Mouse (Mus musculus): Measurements from ENCODE around the gene Dnajc1.
A peak's percentile ranks its signal among the peaks of the same experiment; 100 is the strongest.

Dnajc1 gene

DNA sequence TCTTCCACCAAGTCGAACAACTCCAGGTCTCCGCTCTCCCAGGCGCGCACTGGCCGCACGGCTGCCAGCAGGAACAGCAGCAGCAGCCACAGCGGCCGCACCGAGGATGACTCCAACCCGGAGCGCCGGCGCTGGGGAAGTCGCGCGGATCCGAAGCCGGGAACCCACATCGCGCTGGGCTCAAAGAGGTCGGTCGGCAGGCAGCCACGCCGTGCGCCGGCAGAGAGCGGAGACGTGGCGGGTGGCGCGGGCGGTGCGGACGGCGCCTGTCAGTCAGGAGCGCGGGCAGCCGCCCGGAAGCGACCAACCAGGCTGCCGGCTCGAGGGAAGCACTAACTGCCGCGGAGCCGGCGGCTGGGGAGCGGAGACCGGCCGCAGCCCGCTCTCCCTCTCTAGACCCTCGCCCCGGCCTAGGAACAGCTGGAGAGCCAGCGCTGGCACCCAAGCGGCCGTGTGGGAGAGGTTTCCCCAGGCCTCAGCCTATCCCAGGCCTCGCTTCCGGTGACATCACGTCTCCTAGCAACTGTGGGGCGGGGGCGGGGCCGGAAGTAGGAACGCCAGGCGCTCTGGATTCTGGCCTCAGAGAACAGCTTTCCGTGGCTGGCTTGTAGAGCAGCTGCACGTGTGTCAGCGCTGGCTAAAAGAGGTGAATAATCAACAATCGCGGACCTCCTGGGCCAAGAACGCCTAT is at the start of gene Dnajc1:
Gene Dnajc1 (minus strand): TSS at position 500 of the 691 bp plus-strand sequence.
- peak; percentile 96 to 97 for DNase-seq

DNA sequence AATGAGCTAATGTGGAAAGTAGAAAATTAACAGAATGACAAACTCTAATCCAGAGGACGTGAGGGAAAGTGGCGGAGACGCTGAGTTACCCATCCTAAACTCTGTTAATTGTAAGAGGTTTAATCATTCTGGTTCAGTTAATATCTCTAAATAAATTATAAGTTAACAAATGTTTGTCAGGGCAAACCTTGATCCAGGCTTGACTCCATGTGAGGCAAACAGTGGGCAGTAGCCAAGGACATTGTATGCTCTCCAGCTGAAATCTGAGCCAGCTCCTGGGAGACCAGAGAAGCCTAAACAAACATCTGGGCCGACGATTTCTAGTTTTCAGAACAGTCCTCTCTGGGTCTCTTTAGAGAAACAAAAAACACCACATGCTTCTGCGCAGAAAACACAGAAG is 49.2 kb upstream of the Dnajc1 start:
- DNase-seq, result no peak

DNA sequence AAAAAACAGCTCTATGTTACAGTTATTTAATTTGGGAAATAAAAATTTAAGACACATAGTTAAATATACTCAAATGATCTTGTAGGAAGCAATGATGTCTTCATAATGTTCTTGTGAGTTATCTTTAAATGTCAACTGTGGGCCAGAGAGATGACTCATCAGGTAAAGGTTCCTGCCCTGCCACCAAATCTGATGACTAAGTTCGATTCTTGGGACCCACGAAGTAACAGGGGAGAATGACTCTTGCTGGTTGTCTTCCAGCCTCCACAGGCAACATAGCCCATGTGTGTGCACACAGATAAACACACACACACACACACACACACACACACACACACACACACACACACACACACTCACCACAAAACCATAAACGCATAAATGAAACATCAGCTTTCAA is 22.6 kb upstream of the Dnajc1 start:
- no peak for DNase-seq

DNA sequence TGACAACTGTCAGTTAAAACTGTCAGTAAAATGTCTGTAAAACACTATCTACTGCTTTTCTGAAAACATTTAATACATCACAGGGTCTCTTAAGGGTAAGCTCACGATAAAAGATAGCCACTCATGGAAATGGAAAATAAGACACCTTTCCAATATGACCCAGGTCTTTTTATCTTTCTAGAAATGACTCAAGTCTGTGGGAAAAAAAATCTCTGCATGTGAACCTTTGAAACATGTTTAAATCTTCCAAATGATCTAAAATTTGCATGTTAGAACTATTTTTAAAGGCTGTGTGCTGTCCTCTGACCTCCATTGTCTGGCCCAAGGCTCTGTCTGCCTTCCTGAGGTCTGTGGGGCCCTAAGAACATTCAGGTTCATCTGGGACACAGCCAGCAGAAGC is 11.0 kb upstream of the Dnajc1 start:
- DNase-seq, result no peak

DNA sequence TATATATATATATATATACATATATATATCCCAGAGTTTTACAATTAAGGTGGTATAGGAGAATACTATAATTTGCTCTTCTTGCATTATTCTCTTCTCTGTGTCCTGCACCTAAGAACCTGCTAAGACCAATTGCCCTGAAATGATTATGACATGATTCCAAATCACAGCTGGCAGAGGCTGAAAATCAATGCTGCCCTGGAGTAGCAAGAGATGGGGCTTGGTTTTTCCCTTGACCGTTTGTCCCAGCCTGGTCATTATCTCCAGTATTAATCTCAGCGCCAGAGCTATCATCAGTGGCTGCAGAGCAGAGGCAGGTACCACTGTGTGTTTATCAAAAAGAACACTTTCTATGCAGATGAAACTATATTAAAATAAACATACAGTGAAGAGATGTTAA is 9.1 kb upstream of the Dnajc1 start:
- no peak for DNase-seq

DNA sequence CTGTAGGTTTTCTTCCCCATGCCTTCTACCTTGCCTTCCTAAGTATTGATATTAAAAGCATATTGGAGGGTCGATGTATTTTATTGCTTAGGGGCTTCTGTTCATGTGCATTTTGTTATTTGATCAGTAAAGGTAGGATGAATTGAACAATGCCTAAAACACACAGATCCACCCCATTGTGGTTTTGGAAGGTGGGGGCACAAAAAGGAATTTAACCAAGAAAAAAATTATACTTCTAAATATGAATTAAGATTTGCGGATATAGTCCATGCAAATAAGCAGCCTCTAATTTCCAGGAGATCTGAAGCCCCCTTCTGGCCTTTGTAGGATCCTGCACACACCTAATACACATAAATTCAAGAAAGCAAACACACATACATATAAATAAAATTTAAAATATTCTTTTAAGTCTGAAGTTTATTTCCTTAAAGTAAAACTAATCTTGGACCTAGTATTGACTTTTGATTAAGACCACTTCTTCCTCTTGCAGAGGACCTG is 441 bp upstream of the Dnajc1 start:
- peak in 1 of 2 experiments; percentile 13 for DNase-seq

DNA sequence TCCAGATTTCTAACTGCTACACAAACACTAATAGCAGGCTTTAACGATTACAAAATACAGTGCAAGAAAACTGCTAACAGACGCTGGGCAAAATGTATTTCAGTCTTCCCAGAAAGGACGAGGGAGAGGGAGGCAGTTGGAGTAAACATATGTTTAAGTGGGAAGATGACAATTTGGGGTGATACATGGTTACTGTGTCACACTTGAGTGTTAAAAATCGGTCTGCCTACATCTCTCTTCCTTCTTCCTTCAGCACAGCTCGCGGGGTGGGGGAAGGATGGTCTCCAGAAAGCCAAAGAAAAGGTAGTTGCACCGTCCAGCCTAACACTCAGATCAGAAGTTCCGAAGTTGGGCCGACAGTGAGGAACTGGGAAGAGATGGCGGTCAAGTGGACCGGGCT is 769 bp downstream of the Dnajc1 start:
- DNase-seq, result no peak

DNA sequence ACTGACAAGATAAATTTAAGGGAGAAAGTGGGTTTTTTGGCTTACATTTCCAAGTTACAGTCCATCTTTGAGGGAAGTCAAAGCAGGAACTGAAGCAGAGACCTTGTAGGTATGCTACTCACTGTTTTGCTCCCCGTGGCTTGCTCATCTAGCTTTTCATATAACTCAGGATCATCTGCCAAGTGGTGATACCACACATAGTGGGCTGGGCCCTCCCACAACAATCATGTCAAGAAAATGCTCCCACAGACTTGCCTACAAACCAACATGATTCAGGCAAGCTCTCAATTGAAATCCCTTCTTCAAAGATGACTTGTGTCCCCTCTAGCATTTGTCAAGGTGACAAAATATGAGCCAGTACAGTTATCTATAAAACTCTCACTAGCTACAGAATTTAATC is 3.0 kb downstream of the Dnajc1 start:
- no peak for DNase-seq

DNA sequence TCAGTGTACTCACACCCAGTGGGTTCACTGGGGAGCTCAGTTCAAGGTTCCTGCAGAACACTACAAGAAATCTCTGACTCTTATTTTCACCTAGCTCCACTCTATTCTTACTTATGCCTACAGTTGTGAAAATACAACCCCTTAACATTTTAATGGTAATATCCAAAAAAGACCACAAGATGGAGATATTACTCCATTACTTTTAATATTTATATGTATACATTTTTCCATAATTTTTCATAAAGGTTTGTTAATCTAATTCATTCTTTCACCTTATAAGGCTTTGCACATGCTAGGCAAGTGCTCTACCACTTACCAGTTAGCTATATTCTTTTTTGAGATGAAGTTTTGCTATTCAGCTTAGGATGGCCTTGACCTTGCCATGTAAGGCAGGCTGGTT is 11.0 kb downstream of the Dnajc1 start:
- no peak for DNase-seq

DNA sequence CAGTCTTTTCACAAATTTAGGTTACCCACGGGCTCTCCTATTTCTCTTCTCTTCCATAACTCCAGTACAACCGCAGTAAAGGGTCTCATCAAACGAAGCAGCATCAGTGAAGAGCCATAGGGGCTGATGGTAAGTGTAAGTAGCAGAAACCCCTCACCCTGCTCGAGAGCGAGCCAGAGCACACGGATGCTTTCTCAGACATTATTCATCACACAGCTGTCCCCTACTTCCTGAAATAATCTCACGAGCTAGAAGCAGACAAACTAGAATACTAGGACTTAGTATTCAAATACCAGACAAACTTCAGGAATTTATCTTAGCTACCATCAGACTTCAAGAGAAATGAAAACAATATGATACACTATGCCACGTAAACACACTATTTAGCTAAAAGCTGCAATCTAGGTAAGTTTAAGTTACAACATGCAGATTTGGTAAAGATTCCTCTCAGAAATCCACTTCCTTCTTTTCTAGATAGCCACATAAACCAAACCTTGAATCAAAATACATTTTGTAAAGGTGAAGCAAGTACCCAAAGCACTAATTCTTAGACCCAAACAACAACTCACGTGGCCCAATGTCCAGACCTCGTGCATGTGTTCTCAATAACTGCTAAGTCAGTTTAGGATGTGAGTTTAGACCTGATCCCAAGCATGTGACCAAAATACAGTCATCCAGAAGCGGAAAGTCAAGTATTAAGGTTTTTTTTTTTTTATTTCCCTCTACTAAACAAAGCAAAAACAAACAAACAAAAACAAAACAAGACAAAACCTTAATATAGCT is 20.0 kb downstream of the Dnajc1 start:
- DNase-seq, result no peak

DNA sequence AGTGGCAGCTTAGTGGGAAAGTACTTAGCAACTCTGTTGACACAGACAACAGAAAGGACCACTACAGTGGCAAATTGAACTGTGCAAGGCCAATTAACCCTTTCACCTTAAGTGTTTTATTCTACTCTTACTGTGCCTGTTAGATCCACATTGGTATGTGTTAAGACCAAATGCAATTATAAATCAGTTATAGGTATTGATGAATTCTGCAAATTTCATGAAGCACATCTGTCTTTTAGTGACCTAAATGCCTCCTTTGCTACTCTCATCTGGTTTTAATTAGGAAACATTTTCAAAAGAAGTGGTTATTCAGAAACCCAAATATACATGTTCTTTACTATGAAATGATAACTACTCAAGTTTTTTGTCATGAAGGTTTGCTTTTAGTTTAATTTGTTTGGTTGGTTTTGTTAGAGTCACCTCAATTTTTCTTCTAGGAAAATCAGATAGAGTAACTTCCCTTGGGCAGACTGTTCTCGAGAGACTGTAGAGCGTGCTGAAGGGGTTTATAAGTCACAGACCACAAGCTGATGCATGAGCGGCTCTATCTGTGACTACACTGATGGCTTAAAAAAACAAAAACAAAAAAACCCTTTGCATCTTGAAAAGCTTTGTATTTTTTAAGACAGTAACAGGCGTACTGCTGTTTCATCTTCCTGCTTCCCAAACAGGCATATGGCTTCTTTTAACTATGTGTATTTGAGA is 21.7 kb downstream of the Dnajc1 start:
- DNase-seq, result no peak

DNA sequence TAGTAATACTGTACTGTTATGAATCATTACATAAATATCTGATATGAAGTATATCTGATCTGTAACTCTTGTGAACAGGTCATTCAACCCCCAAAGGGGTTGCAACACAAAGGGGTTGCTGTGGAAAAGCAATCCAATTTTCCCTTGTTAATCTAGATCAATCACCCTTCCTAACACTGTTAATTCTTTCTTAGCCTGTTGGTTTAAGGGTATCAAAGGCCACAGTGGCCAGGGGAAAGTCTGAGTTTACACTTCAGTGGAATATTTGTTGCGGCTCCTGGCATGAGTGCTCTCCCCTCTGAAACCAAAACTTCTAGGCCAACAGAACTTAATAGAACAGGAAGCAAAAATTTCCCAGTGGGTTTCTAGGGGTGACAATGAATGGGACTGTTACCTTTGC is 28.2 kb downstream of the Dnajc1 start:
- no peak for DNase-seq

DNA sequence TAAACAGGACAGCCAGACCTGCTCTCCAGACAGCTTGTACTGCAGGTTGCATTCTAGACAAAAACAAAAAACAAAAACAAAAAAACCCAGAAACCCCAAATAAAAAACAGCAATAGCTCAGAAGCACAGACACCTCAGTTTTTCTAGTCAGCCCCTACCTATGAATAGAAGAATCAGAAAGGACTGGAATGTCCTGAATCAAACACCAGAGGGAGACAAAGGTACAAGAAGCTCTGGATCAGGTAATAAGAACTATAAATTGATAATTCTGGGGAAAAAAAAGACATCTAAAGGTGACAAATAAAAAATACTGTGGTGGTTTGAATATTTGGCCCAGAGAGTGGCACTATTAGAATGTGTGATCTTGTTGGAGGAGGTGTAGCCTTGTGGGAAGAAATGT is 37.3 kb downstream of the Dnajc1 start:
- peak; percentile 10 to 38 for DNase-seq

DNA sequence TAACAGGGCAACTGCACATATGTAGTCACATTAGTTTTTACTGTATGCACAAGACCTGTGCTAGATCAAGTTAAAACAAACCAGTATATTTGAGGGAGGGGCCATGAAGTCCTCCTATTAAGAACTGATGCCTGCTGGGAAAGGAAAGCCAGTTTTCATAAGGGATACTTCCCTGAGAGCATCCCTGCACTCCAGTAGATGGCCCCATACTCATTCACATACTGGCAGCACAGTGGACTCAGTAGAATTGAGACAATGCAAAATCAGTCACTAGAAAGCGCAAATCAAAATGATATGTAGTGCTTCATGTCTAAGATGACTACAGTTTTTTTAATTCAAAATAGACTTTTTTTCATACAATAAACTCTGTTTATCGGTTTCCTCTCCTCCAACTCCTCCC is 40.0 kb downstream of the Dnajc1 start:
- DNase-seq, result peak; percentile 13 to 27

DNA sequence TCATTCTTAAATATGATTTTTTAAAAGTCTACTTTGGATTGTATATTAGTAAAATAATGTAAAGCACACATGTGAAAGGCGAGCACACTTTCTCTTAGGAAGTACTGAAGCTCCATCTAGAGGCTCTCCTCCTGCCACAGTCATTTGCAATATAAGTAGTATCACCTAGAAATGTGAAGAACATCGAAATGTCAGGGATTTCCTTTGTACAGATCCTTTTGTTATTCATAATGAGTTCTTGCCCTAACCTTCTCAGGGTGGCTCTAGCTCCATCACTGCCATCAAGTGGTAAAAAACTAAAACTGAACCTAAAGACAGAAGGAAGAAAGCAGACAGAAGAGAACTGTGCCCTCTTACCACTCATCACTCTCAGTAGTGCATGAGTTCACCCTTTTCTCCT is 49.2 kb downstream of the Dnajc1 start:
- DNase-seq, result peak in 1 of 2 experiments; percentile 30

DNA sequence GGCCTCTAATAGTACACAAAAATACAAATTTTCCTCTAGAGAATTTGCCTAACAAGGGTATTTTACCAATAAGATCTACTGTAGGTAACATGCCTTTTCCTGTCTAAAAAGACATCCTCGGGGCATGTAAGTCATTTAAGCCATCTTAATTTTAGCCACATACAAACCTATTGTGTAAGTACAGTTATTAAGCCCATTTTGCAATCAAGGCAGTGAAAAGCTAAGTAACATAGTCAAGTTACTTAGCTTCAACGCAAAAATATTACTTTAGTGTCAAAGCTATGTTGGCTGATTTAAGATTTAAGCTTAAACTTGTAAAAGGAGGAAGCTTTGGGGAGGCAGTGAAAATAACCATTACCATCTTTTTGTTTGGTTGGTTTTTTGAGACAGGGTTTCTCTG is 74.0 kb downstream of the Dnajc1 start:
- no peak for DNase-seq

DNA sequence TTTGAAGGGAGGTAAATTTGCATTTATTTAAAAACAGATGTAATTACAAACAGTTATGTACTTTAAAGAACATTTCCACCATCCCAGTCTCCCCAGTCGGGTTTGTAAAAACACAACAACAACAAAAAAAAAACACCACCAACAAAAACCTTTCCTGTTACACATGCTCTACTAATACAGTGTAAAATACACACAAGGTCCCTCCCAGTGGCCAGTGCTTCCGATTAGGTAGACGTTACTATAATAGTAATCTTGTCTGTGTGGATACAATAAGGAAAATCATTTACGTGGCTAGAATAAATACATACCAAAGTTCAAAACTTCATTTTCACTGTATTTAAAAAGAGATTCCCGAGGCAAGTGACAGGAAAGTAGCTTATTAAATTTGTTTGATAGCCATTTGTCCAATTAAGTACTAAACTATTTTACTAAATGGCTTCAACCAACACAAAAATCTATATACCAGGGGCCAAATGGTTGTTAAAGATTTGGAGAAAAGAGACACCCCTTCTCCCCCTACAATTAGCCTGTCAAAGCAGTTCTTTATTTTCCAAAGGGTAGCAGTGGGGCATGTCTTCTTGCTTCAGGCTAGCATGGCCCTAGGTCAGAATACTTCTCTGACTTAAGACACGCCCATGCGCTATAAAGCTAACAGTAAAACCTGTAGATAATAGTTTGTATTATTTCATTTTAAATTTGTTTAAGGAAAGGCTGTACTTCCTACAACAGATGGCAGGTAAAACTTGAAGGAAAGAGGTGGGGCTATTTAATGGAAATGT is 74.9 kb downstream of the Dnajc1 start:
- no peak for DNase-seq

DNA sequence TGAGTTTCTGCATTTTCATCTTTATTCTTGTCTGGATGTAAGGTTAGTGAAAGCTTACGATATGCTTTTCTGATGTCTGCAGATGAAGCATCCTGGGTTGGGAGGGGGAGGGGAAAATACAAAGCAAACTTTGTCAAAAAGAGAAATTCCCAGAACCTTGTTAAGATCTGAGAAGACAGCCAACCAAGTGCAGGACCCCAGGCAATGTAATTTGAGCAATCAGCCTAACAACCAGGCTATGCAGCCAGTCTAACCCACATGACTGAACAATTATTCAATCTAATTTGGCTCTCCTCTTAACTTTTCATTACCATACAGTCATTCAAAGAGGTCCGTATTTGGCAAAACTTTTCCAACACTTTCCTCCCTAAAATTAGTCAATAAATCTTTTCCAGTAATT is 75.7 kb downstream of the Dnajc1 start:
- no peak for DNase-seq

DNA sequence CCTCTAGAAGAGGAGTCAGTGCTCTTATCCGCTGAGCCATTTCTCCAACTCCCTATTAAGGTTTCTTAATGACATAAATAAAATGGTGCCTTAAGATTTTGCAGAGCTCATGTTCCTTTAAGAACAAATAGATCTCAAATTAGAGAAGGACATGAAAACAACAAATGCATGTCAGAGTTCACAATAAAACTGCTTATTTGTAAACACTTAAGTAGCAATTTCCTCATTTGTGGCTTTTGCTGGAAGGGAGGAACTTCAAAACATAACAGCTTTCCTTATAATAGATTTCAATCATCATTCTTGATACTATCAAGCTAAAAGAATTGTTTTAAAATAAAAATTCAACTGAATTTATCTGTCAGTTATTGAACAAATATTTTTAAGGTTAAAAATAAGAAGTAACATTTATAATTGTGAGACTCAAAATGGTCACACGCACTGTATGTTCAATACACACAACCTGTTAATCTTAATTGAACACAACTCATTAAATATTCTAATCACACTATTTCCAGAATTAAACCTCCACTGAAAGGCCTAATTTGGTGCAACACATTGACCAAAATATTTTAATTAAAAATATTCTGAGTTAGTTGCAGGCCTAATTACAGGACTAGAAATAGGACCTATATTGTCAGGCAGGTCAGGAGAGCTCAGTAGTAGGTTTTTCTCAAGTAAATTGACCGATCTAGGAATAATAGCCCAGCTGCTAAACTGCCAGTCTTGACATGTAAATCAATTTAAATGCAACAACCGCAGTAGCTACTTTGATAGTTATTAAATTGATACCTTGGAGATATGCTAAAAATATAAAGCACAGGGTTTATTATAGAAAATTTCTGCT is 82.1 kb downstream of the Dnajc1 start:
- DNase-seq, result no peak

DNA sequence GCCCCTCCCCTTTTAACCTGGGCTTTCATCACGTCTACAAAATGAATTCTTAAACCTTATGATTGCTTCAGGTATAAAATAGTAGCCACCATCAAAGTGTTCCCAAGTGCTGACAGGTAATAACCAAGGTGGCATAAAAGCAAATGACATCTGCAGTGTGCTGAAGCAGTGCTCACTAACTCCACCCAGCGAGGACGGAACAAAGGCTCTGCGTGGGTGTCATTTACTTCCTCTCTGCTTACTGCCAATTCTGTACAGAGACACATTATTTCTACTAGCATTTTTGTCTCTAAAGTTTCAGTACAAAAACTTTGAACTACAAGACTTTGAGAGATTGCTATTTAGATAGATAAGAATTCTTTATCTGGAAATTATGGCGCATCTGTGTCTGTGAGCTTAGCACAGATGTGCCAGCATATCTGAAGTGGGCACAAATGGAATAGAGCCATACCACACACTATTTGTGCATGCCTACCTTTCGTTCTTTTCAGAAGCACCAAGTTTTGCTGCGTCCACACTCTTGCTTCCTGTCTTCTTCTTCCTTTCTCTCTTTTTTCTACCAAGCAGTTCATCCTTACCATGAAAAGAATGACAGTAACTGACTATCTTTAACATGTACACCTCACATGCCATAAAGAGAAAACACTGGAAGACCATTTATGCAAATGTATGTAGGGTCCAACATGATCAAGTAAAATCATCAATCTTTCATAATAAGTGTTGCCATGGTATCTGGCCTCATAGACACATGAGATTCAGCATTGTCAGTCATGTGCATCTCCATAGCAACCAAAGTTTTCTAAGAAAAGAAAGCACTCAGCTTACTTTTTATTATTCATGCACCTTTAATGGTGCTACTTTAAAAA is 85.0 kb downstream of the Dnajc1 start:
- DNase-seq, result no peak

DNA sequence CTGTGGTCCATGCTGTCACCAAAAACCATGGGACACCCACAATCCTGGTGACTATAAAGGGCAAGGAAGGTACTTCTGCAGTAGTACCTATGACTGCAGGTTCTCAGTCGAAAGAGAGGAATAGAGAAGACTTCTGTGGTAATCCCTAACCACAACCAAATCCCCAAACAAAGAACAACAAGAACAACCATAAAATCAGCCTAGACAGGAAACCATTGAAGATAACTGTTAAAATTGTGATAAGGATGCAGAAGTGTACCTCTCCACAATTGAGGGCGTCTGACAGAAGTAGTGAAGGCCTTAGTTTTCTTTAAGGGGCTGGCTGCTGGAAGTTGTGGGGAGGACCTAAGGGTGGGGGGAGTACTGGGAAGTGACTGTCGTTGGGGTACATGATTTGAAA is 91.7 kb downstream of the Dnajc1 start:
- DNase-seq, result no peak

Data from cerebellum, postnatal 10 days (tissue).